Mouse (Mus musculus) splenic B cell, adult 2 months (primary cell): Measurements from ENCODE around the gene Gys1.

Source experiments
- DNase-seq: peaks from one replicate; pipeline ENCODE4 v3.0.0-alpha.2; 2011; ENCODE audit warnings: low read depth, low spot score
- H3K27me3 ChIP-seq: 2 replicates; pipeline ENCODE4 v1.6.1; 2012; ENCODE audit warnings: mild to moderate bottlenecking, low read length, moderate library complexity, mixed read lengths; ENCODE audit not compliant: control insufficient read depth, poor library complexity, insufficient read depth, severe bottlenecking
- H3K36me3 ChIP-seq: 2 replicates; pipeline ENCODE4 v1.6.1; 2012; ENCODE audit warnings: mild to moderate bottlenecking, low read length, moderate library complexity, mixed read lengths; ENCODE audit not compliant: control insufficient read depth, poor library complexity, insufficient read depth, severe bottlenecking

Gene Gys1

GRCm38 (mm10) chr7:45408949-45409348 lies 25.7 kb upstream of the Gys1 start:
- H3K36me3 ChIP-seq = no peaks in the 10 kb centered on the region
- H3K27me3 ChIP-seq = no peaks in the 10 kb centered on the region; the same call in 1 of the 2 replicates
- no peak for DNase-seq

GRCm38 (mm10) chr7:45409497-45410163 lies 25.0 kb upstream of the Gys1 start:
- no peak for DNase-seq
- Histone ChIP-seq H3K27me3 (no peaks in the 10 kb centered on the region; the same call in 1 of the 2 replicates), H3K36me3 (no peaks in the 10 kb centered on the region)

GRCm38 (mm10) chr7:45412421-45412820 lies 22.2 kb upstream of the Gys1 start:
- H3K27me3 ChIP-seq = no peaks in the 10 kb centered on the region; the same call in 1 of the 2 replicates
- no peak for DNase-seq
- no peaks in the 10 kb centered on the region for H3K36me3 ChIP-seq

GRCm38 (mm10) chr7:45413113-45413863 lies 21.4 kb upstream of the Gys1 start, which contains the start of gene Ntf5:
Ntf5 (plus strand) TSS chr7:45413695.
- DNase-seq = no peak
- Histone ChIP-seq H3K36me3 (no peaks in the 10 kb centered on the region), H3K27me3 (no peaks in the 10 kb centered on the region; the same call in 1 of the 2 replicates)

- DNase-seq = no peak
- H3K36me3 ChIP-seq = no peaks in the 10 kb centered on the region
- H3K27me3 ChIP-seq = no peaks in the 10 kb centered on the region; the same call in 1 of the 2 replicates
These were observed 20.5 kb upstream of the Gys1 start for GRCm38 (mm10) chr7:45413864-45414739.

- Histone ChIP-seq H3K36me3 (no peaks in the 10 kb centered on the region), H3K27me3 (no peaks in the 10 kb centered on the region; the same call in 1 of the 2 replicates)
- no peak for DNase-seq
These were observed 19.9 kb upstream of the Gys1 start for GRCm38 (mm10) chr7:45414740-45415224.

GRCm38 (mm10) chr7:45415636-45416035 lies 19.0 kb upstream of the Gys1 start:
- Histone ChIP-seq H3K27me3 (no peaks in the 10 kb centered on the region; the same call in 1 of the 2 replicates), H3K36me3 (no peaks in the 10 kb centered on the region)
- DNase-seq = peak; percentile 43

- DNase-seq = no peak
- Histone ChIP-seq H3K27me3 (no peaks in the 10 kb centered on the region), H3K36me3 (peaks cover 16% of the 10 kb centered on the region)
These were observed 16.6 kb upstream of the Gys1 start for GRCm38 (mm10) chr7:45417962-45418492.

GRCm38 (mm10) chr7:45419859-45420614 lies 14.6 kb upstream of the Gys1 start:
- DNase-seq = no peak
- Histone ChIP-seq H3K36me3 (peaks cover 19% of the 10 kb centered on the region), H3K27me3 (no peaks in the 10 kb centered on the region)

- Histone ChIP-seq H3K27me3 (no peaks in the 10 kb centered on the region), H3K36me3 (peaks cover 19% of the 10 kb centered on the region)
- no peak for DNase-seq
These were observed 14.1 kb upstream of the Gys1 start, which contains the start of gene Lhb for GRCm38 (mm10) chr7:45420615-45420919. Lhb (plus strand) TSS chr7:45420820.

GRCm38 (mm10) chr7:45421194-45421593 lies 13.4 kb upstream of the Gys1 start:
- Histone ChIP-seq H3K27me3 (no peaks in the 10 kb centered on the region), H3K36me3 (peaks cover 19% of the 10 kb centered on the region)
- DNase-seq = no peak

- no peak for DNase-seq
- H3K27me3 ChIP-seq = no peaks in the 10 kb centered on the region
- peaks cover 18% of the 10 kb centered on the region for H3K36me3 ChIP-seq
These were observed 8.1 kb upstream of the Gys1 start for GRCm38 (mm10) chr7:45426556-45426955.

GRCm38 (mm10) chr7:45433835-45434202 lies 825 bp upstream of the Gys1 start:
- H3K27me3 ChIP-seq = no peaks in the 10 kb centered on the region
- H3K36me3 ChIP-seq = peaks cover 3% of the 10 kb centered on the region; the same call in 1 of the 2 replicates
- DNase-seq = no peak

GRCm38 (mm10) chr7:45435038-45435437 lies 394 bp downstream of the Gys1 start:
- Histone ChIP-seq H3K27me3 (no peaks in the 10 kb centered on the region), H3K36me3 (peaks cover 3% of the 10 kb centered on the region; the same call in 1 of the 2 replicates)
- no peak for DNase-seq
